Comparison of ENCODE assay signal across 14 mouse cellular contexts in genomic region chr2:5033546-5034420, GRCm38 (mm10). TPM values are rescaled to one million over a fixed set of nuclear protein-coding genes. Genes with fewer than 3 reads are reported as not detected.
DNase-seq lines count a peak whose midpoint lies in the region; ATAC-seq and TF ChIP-seq lines count a peak whose summit lies in the region.
"Had no signal": no experiment of that assay in that cellular context is flagged by ENCODE, and none has a peak within 500 bp of the region (broad histone marks: within the 10 kb centered on the region; RNA-seq: fewer than 3 reads in every experiment).

No protein-coding gene starts in this region.

- 74% methylated on average over 15 of the region's 15 CpGs for WGBS in kidney, adult 2 months
- WGBS in heart, postnatal 0 days: 55% methylated on average over 12 of the region's 15 CpGs
- 48% methylated on average over 15 of the region's 15 CpGs for WGBS in liver, embryonic 16.5 days (ENCODE audit: insufficient replicate concordance)
- 70% methylated on average over 15 of the region's 15 CpGs for WGBS in hindbrain, embryonic 14.5 days

- H3K9me3 ChIP-seq in heart, postnatal 0 days (replicated peaks; ENCODE audit: control insufficient read depth, low read length): no peaks in the 10 kb centered on the region
- H3K9me3 ChIP-seq in liver, embryonic 16.5 days (replicated peaks; ENCODE audit: control insufficient read depth, low read length): no peaks in the 10 kb centered on the region
- no peaks in the 10 kb centered on the region for H3K9me3 ChIP-seq in hindbrain, embryonic 14.5 days (ENCODE audit: control insufficient read depth, low read length)
- H3K9me3 ChIP-seq: embryonic facial prominence, embryonic 13.5 days; hindbrain, embryonic 10.5 days had no signal

- DNase-seq in kidney, adult 2 months: peak; percentile 19
- no peak for DNase-seq in kidney, adult 9 months
- peak; percentile 29 for DNase-seq in brain, adult 2 months (ENCODE audit: low read depth, low spot score)
- DNase-seq in heart, postnatal 0 days (ENCODE audit: low spot score): peak; percentile 36
- no peak for DNase-seq in layer of hippocampus, postnatal 25 days (ENCODE audit: extremely low spot score in 1 of 2, low spot score in 1 of 2)
- DNase-seq in hindbrain, embryonic 14.5 days (ENCODE audit: low spot score): no peak
- DNase-seq in spleen, adult 12 weeks (ENCODE audit: low spot score): no peak
- DNase-seq: cerebellum, adult 2 months; forebrain, postnatal 0 days had no signal

- H3K27ac ChIP-seq in kidney, adult 2 months (ENCODE audit: insufficient read depth, low read depth, low read length): no peak overlapping the region
- no peak overlapping the region for H3K27ac ChIP-seq in heart, postnatal 0 days (ENCODE audit: low read depth)
- H3K27ac ChIP-seq in liver, embryonic 16.5 days (ENCODE audit: low read length): no peak overlapping the region
- no peak overlapping the region for H3K27ac ChIP-seq in hindbrain, embryonic 14.5 days
- H3K27ac ChIP-seq: embryonic facial prominence, embryonic 13.5 days; hindbrain, embryonic 10.5 days; kidney, postnatal 0 days had no signal

- H3K4me2 ChIP-seq in heart, postnatal 0 days (ENCODE audit: low read depth, low read length): no peak overlapping the region
- H3K4me2 ChIP-seq in liver, embryonic 16.5 days (ENCODE audit: low read depth, low read length): 0 out of 2 replicates have a peak overlapping the region, but pooled peaks have one; percentile 4
- H3K4me2 ChIP-seq in hindbrain, embryonic 14.5 days (replicated peaks): no peak overlapping the region
- H3K4me2 ChIP-seq: embryonic facial prominence, embryonic 13.5 days had no signal

- no peaks in the 10 kb centered on the region for H3K27me3 ChIP-seq in kidney, adult 2 months (replicated peaks; ENCODE audit: control insufficient read depth, insufficient read depth, low read length)
- no peaks in the 10 kb centered on the region for H3K27me3 ChIP-seq in heart, postnatal 0 days (ENCODE audit: control insufficient read depth, insufficient read depth, low read length)
- H3K27me3 ChIP-seq in liver, embryonic 16.5 days (ENCODE audit: control insufficient read depth, insufficient read depth, low read depth, low read length): no peaks in the 10 kb centered on the region
- H3K27me3 ChIP-seq in hindbrain, embryonic 14.5 days (ENCODE audit: control insufficient read depth, insufficient read depth, low read length): no peaks in the 10 kb centered on the region
- H3K27me3 ChIP-seq: embryonic facial prominence, embryonic 13.5 days had no signal

- no peak for TF ChIP-seq EP300 in heart, postnatal 0 days (IDR thresholded peaks at IDR 0.05; ENCODE audit: low read depth)

- no peaks in the 10 kb centered on the region for H3K36me3 ChIP-seq in kidney, adult 2 months (ENCODE audit: control insufficient read depth, insufficient read depth, low read length)
- peaks cover 42% of the 10 kb centered on the region; the same call in 1 of the 2 replicates for H3K36me3 ChIP-seq in heart, postnatal 0 days (replicated peaks; ENCODE audit: control insufficient read depth, insufficient read depth, low read length)
- peaks cover 26% of the 10 kb centered on the region for H3K36me3 ChIP-seq in liver, embryonic 16.5 days (ENCODE audit: control insufficient read depth, insufficient read depth)
- no peaks in the 10 kb centered on the region for H3K36me3 ChIP-seq in hindbrain, embryonic 14.5 days (replicated peaks; ENCODE audit: control insufficient read depth, insufficient read depth)
- H3K36me3 ChIP-seq: embryonic facial prominence, embryonic 13.5 days; hindbrain, embryonic 10.5 days had no signal

- TF ChIP-seq POLR2A in kidney, adult 2 months (IDR thresholded peaks at IDR 0.05; ENCODE audit: low read depth, low read length): no peak

- H3K9ac ChIP-seq in heart, postnatal 0 days (replicated peaks; ENCODE audit: low read depth, low read length): no peak overlapping the region
- no peak overlapping the region for H3K9ac ChIP-seq in liver, embryonic 16.5 days (ENCODE audit: low read depth, low read length)
- no peak overlapping the region for H3K9ac ChIP-seq in hindbrain, embryonic 14.5 days
- H3K9ac ChIP-seq: embryonic facial prominence, embryonic 13.5 days; forebrain, postnatal 0 days had no signal

- ATAC-seq in heart, postnatal 0 days (ENCODE audit: insufficient read depth, low read depth): peak; percentile 49; the same call in 1 of the 2 replicates
- peak; percentile 60; the same call in 1 of the 2 replicates for ATAC-seq in liver, embryonic 16.5 days (ENCODE audit: low read depth)
- ATAC-seq in hindbrain, embryonic 14.5 days (ENCODE audit: low FRiP score): no peak
- ATAC-seq: forebrain, postnatal 0 days had no signal

- TF ChIP-seq CTCF in kidney, adult 2 months (conservative IDR thresholded peaks at IDR 0.05; ENCODE audit: insufficient read depth, insufficient read length, low read depth, low read length): no peak
- TF ChIP-seq CTCF in heart, postnatal 0 days (IDR thresholded peaks at IDR 0.05; ENCODE audit: low read depth): no peak

- H3K4me3 ChIP-seq in kidney, adult 2 months (ENCODE audit: insufficient read depth, low read depth, low read length): no peak overlapping the region
- no peak overlapping the region for H3K4me3 ChIP-seq in heart, postnatal 0 days (ENCODE audit: low read depth, low read length)
- H3K4me3 ChIP-seq in liver, embryonic 16.5 days (ENCODE audit: low read depth, low read length): no peak overlapping the region
- H3K4me3 ChIP-seq in hindbrain, embryonic 14.5 days (replicated peaks; ENCODE audit: low read length): no peak overlapping the region
- H3K4me3 ChIP-seq: embryonic facial prominence, embryonic 13.5 days; hindbrain, embryonic 10.5 days had no signal

- H3K4me1 ChIP-seq in kidney, adult 2 months (ENCODE audit: control insufficient read depth, insufficient read depth, low read length): no peaks in the 10 kb centered on the region
- no peaks in the 10 kb centered on the region for H3K4me1 ChIP-seq in heart, postnatal 0 days (ENCODE audit: control insufficient read depth, insufficient read depth)
- peaks cover 7% of the 10 kb centered on the region for H3K4me1 ChIP-seq in liver, embryonic 16.5 days (ENCODE audit: control insufficient read depth, low read depth, low read length)
- 0 out of 2 replicates have a peak, but pooled peaks cover 3% of the 10 kb centered on the region for H3K4me1 ChIP-seq in hindbrain, embryonic 14.5 days (replicated peaks; ENCODE audit: control insufficient read depth, insufficient read depth, low read length)
- H3K4me1 ChIP-seq: embryonic facial prominence, embryonic 13.5 days had no signal

RNA-seq across cellular contexts. Expression of gene Mcm10, which starts 21.2 kb away (rescaled TPM):
- 1.8 and 2.7 TPM in 2 replicates for polyA plus RNA-seq in kidney, adult 2 months (2012; rRNA removed)
- total RNA-seq in heart, postnatal 0 days (2014; rRNA removed; ENCODE audit: low replicate concordance): 3.5 and 3.8 TPM in 2 replicates
- polyA plus RNA-seq in heart, postnatal 0 days (2015; fragmentation: Nextera tagmentation; extraction: Ambion mirVana): 3.1 and 3.2 TPM in 2 replicates
- 29.8 and 30.3 TPM in 2 replicates for polyA plus RNA-seq in liver, embryonic 16.5 days (2015; fragmentation: Nextera tagmentation; extraction: Ambion mirVana)
- total RNA-seq in layer of hippocampus, postnatal 25 days (2021): 1 to 10 TPM; 1.0 to 1.1 TPM
- polyA plus RNA-seq in hindbrain, embryonic 14.5 days (2014; fragmentation: Nextera tagmentation; extraction: Ambion mirVana): 4.5 and 5.4 TPM in 2 replicates

RNA-seq across cellular contexts. Expression of gene Optn, which starts 30.1 kb away (rescaled TPM):
- 4.1 and 4.3 TPM in 2 replicates for polyA plus RNA-seq in kidney, adult 2 months (2012; rRNA removed)
- 22.8 and 38.4 TPM in 2 replicates for total RNA-seq in heart, postnatal 0 days (2014; rRNA removed; ENCODE audit: low replicate concordance)
- polyA plus RNA-seq in heart, postnatal 0 days (2015; fragmentation: Nextera tagmentation; extraction: Ambion mirVana): 20.2 and 23.2 TPM in 2 replicates
- polyA plus RNA-seq in liver, embryonic 16.5 days (2015; fragmentation: Nextera tagmentation; extraction: Ambion mirVana): 21.8 and 22.3 TPM in 2 replicates
- 10 to 100 TPM; 14.2 to 14.6 TPM for total RNA-seq in layer of hippocampus, postnatal 25 days (2021)
- polyA plus RNA-seq in hindbrain, embryonic 14.5 days (2014; fragmentation: Nextera tagmentation; extraction: Ambion mirVana): 18.0 and 20.7 TPM in 2 replicates

RNA-seq across cellular contexts. Expression of gene Ucma, which starts 57.9 kb away (rescaled TPM):
- not detected in 2 replicates for polyA plus RNA-seq in kidney, adult 2 months (2012; rRNA removed)
- total RNA-seq in heart, postnatal 0 days (2014; rRNA removed; ENCODE audit: low replicate concordance): not detected in 2 replicates
- not detected in 2 replicates for polyA plus RNA-seq in heart, postnatal 0 days (2015; fragmentation: Nextera tagmentation; extraction: Ambion mirVana)
- polyA plus RNA-seq in liver, embryonic 16.5 days (2015; fragmentation: Nextera tagmentation; extraction: Ambion mirVana): not detected in 2 replicates
- 1 to 10 TPM; 2.4 to 3.6 TPM for total RNA-seq in layer of hippocampus, postnatal 25 days (2021)
- 1.4 TPM in 2 replicates for polyA plus RNA-seq in hindbrain, embryonic 14.5 days (2014; fragmentation: Nextera tagmentation; extraction: Ambion mirVana)
- total RNA-seq: adrenal gland, postnatal 4 days; forebrain, postnatal 0 days had no signal
- polyA plus RNA-seq: hindbrain, embryonic 10.5 days; kidney, postnatal 0 days had no signal

Comparison
In these comparisons a context has a peak if more than half of its experiments do, and no peak if none do; other contexts are left out.
1. DNase-seq: peak in kidney, adult 2 months (single experiment), brain, adult 2 months (single experiment) and heart, postnatal 0 days (single experiment); none in kidney, adult 9 months (single experiment), layer of hippocampus, postnatal 25 days (0 of 2), hindbrain, embryonic 14.5 days (single experiment) and spleen, adult 12 weeks (single experiment).